Mouse (Mus musculus) T-helper 1 cell (primary cell): ENCODE measurements around the gene Lmx1b.

ENCODE experiments used
- in situ Hi-C: fragments of 300-600 bp; cut with MboI, MseI; formaldehyde crosslinking; loops from one replicate; pipeline ENCODE4 v1.15.1; 2025; ENCODE audit warnings: high pct_unique_total_duplicates

The Lmx1b gene

GRCm38 (mm10) chr2:33643721-33644713 lies 3.7 kb upstream of the Lmx1b start:
- in situ Hi-C loops, result no loop called here

DNA sequence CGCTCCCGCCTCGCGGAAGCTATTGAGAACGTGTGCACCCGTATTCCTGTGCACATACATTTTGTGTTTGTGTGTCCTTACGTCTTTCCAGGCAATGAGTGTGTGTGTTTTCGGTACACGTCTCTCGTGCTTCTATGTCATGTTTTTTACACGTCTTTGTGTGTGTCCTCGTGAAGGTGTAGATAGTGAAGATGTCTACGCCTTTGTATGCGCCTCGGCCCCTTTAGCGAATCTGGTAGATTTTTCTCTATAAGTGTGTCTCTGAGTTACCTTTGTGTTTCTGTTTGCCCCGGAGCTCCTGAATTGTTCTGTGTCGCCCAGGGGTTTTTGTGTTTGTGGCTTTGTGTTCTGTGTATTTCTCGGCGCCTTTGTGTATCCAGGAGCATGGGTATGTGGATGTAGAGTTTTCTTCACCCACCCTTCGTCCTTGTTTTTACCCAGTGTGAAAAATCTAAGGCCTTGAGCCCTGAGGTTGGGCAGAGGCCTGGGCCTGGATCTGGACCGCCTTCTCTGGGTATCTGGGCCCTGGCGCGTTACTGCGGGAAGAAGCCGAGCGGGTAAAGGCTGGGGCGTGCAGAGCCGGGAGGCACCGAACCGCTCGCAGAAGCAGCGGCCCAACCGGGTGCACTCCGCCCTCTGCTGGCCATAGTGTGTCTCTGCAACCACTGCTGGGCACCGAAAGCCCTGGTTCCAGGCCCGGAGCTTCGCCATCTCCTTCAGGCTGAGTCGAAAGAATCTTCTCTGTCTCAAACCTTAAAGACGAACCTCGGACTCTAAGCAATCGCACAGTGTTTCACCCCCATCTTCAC lies 2.5 kb upstream of the Lmx1b start:
- in situ Hi-C loops, result no loop called here

- in situ Hi-C loops, result no loop called here
These were observed 1.7 kb upstream of the Lmx1b start for GRCm38 (mm10) chr2:33641859-33642571.

DNA sequence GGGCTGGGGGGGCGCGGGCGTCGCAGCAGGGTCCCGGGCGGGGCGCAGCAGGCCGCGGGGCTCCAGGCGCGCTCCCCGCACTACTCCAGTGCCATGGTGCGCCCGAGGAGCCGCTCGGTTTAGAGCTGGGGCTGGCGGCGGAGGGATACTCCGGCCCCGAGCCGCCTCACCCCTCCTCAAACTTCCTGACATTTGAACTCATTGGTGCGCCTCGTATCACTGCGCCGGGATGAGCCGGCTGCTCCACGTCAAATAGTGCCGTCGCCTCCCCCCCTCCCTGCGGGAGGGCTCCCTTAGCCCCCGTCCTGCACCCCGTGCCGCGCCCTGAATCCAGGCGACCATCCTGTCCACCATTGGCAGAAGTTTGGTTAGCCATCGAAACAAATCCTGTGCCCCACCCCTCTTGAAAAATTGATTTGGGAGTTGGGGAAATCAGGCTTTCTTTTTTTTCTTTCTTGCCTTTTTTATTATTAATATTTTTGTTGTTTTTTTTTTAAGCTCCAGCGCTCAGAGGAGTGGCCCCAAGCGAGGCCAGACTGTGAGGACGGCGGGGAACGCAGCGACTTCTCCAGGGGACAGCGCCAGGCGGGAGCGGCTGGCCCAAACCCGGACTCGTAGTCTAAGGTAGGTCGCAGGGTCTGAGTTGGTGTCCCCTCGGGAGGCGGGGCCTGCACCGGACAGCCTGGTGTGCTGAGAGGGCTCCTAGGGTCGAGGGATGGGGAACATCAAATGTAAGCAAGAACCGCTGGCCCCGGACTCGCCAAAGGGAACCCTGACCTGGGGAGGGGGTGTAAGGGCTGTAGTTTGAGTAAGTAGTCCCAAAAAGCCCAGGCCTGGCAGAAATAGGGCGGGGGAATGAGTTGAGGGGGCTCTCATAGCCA lies 907 bp upstream of the Lmx1b start:
- in situ Hi-C loops, result no loop called here

DNA sequence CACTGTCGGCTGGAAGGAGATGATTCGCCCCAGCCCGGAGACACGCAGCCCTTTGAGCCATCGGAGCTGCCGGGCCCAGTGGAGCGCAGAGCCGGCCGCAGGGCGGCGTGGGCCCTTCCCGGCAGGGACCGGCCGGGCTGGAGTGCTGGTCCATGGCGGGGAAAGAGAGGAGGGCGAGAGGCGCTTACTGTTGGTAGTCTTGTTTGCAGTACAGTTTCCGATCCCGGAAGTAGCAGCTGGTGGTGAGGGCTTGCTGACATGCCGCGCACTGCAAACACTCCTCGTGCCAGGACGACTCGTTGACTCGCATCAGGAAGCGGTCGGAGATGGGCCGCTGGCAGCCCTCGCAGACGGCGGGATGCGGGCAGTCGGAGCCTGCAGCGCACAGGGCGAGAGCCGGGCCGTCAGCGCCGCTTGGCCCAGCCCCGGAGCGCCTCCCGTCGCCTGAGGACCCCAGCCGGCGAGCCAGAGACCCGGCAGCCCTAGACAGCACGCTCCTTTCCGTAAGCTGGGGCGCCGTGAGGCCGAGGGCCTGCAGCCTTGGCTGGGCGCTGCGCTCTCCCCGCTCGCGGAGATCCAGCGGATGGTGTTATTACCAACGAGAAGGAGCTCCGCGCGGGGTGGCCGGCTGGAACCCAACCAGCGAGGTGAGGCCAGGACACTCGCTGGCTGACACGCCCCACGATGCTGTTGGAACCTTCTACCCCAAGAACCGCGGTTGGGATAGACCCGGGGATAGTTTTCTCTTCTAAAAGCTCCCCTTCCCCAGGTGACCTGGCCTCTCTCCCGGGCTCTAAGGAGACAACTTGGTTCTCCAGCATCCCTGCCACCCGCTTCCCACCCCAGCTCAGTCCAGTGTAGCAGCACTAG lies 775 bp downstream of the Lmx1b start:
- in situ Hi-C loops, result no loop called here

- in situ Hi-C loops, result no loop called here
These were observed 2.1 kb downstream of the Lmx1b start for GRCm38 (mm10) chr2:33638141-33638733.

DNA sequence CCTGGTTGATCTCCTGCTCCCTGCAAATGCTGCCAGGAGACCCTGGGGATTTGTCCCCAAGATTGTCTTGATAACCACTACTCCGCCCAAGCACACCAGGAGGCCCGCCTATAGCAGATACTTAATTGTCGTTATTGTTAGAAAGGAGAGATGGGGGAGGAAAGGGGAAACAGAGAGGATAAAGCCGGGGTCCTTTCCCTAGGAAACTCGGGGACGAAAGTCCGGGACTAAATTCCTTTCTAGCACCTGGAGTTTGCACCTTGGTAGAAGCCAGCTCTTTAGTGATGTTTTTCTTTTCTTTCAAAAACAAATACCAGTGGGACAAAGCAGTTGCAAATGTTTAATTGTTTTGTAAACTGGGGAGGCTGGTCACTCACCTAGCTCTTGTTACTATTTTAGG lies 3.0 kb downstream of the Lmx1b start:
- in situ Hi-C loops, result no loop called here

- in situ Hi-C loops, result no loop called here
These were observed 3.6 kb downstream of the Lmx1b start for GRCm38 (mm10) chr2:33636628-33637188.

DNA sequence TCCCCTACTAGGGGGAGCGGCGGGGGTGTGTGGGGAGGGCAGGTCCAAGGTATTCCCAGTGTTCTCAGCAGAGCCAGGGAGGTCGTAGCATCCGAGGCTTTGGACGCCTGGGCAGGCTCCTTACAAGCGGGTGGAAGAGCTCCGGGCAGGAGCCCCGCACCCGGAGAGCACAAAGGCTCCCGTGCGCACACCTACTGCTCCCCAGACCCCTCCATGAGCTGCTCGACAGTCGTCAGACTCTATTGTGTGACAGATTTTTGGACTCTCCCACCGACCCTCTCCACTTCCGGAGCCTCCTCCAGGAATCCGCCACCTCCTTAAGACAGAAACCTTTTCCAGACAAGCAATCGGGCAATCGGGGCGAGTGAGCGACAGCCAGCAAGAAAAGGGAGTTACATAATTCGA lies 4.2 kb downstream of the Lmx1b start:
- in situ Hi-C loops, result no loop called here

DNA sequence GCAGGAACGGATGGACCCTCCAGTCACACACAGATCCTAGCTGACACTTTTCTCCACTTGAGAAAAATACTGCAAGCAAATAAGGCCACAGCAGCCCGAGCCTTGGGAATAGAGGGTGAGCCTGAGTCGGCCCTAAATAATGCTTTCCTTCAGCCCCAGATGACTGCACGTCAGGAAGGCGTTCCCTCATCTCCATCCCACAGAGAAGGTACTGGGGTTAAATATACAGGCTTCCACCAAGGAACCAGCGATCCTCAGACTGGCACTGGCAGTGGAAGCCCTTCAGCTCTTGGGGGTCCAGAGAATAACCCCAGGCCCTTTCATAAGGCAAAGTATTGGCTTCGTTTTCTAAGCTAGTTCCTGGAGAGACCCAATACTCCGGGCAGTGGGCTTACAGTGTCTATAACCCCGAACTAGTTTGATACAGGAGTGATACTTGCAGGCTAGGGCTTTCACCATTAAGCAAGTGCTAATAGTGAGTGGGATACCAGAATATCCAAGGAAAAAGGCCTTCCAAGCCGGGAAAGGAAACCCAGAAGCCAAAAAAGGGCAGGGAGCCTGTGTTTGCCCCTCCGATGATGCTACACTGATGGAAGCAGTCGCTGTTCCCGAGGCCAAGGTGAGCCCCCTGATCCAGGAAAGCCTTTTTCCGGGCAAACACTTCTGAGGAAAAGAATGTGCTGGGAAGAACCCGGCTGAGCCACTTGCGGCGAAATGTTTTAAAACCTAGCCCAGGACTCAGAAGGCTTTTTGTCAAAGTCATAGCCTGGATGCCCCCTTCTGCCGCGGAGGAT lies 4.8 kb downstream of the Lmx1b start:
- in situ Hi-C loops, result no loop called here

DNA sequence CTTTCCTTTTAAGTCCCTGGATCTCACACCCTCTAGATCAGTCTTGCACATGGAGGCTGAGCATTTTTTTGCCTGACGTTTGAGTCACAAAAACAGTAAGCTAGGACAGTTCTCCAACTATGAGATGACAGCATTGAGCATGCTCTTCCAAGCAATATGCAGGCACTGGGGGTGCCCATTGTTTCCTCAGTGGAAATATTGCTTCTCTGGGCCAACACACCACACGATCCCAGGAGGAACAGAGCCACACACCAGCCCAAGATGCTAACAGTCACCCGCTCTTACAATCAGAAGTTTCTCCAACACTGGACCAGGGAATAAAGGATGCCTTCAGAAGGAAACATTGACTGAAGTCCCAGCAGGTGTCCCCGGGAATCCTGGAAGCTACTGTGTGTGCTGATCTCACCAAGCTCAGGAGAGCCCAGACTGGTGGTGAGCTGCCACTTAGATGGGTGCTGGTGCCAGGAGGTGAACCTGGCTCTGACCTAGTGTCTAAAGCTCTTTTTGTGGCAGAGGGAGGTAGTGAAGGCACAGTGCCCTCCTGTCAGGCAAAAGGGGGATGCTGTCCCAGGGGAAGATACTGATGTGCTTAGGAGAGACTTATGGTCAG lies 5.7 kb downstream of the Lmx1b start:
- in situ Hi-C loops, result no loop called here

DNA sequence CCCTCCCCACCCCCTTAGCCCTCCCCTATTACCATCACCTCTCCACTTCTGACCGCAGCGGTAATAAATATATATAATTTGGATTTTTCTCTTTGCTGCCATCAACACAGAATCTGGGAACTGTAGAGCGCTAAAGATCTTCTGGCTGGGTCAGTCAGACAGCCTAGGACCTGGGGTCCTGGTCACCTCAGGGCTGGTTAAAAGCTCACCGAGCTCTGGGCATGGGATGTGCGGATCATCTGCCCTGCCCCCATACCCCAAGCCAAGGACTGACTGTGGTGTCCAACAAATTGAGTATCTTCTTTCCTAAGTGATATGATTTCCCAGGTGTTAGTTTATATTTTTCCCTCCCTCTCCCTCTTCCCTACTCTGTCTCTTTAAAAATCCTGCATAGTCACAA lies 6.4 kb downstream of the Lmx1b start:
- in situ Hi-C loops, result no loop called here

GRCm38 (mm10) chr2:33633237-33633636 lies 7.1 kb downstream of the Lmx1b start:
- in situ Hi-C loops, result no loop called here

DNA sequence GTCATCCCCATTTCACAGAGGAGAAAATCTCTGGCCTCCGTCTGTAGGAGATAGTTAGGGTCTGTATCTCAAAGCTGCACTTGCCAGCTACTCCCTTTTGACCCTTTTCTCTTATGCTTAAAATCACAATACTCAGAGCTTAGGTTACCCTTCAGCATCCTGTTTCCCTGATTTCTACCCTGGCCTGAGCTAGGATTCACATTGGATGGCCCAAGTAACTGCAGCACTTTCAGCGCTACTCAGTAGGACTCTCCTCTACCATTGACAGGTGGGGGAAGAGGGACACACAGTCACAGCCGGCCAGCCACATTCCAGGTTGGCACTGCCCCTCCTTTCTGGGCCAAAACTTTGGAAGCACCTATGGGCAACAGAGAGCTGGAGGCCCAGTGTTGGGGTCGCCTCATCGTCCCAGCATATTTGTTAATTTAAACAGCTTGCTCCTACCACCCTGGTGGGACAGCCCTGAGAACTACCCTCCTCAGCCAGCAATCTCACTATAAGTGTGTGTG lies 7.7 kb downstream of the Lmx1b start:
- in situ Hi-C loops, result no loop called here

- in situ Hi-C loops, result no loop called here
These were observed 8.5 kb downstream of the Lmx1b start for GRCm38 (mm10) chr2:33631708-33632343.

GRCm38 (mm10) chr2:33631022-33631707 lies 9.1 kb downstream of the Lmx1b start:
- in situ Hi-C loops, result no loop called here
